Mouse (Mus musculus): Measurements from ENCODE around the gene Gorasp1. TPM values are rescaled to one million over a fixed set of nuclear protein-coding genes. Genes with fewer than 3 reads are reported as not detected.

The Gorasp1 gene
- total RNA-seq (2021), result 10 to 100 TPM; 20.2 to 22.8 TPM

DNA sequence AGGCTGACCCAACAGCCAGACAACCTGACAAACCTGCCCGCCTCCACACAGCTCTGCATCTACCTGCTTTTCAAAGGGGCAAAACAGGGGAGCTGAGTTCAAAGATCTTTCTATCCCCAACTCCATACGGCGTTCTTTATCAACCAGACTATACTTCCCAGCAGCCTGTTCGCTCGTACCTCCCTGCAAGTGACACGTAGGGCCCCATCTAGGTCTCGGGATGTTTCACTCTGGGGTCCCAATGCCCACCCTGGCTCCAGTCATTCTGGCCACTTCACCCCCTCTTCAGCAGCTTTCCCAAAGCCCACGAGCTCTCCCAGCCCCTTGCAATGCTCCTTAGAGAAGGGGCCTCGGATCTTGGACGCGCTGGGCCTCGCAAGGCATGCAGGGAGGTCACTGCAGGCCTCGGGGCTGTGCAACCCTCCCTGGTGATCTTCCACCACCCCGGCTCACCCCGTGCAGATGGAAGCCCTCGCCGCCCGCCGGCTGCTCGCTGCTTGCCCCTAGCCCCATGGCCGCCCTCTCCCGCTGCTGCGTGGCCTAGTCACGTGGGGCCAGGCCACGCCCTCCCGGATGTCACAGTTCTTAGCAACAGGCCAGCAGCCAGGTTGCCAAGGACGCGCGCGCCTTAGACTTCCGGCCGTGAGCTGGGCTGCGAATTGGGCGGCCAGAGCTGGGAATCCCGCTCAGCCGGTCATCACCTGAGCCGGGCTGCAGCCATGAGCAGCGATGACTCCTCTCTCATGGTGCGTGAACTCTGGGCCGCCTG lies at the start of gene Gorasp1, which contains the start of gene Ttc21a:
Gene Gorasp1, minus strand, starts transcription at position 561 of the 769 bp plus-strand sequence.
Gene Ttc21a, plus strand, starts transcription at position 602 of the 769 bp plus-strand sequence.
- intact Hi-C loops (cut with DNase I), result no loop called here
- DNase-seq, result peak; percentile 95

DNA sequence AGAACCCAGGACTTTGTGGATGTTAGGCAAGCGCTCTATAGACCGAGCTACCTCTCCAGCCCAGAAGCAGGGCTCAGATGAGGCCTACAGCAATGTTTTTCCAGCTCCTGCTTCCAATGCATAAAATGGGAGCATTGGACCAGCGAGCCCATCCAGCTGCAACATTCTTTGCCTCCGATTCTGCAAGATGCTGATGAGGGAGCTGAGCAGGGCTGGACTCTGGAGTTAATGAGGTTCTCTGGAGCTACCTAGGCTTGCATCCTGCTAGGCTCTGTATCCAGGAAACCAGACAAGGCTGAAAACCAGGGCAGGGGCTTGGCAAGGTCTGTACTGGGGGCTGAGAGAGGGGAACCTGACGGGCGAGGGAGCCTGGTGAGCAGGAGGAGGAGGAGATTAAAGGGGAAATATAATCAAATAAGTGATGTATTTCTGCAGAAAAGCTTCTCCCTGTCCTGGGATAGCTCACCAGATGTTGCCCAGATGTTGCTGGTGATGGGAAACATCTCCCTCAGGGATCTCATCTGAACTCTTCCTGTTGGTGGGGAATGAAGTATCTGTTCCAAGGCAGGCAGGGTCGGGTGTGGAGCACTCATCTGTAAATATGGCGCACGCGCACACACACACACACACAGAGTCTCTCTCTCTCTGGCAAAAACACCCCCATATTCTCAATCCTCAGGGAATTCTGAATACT lies 48.7 kb upstream of the Gorasp1 start:
- DNase-seq, result no peak
- intact Hi-C loops (cut with DNase I), result no loop called here

DNA sequence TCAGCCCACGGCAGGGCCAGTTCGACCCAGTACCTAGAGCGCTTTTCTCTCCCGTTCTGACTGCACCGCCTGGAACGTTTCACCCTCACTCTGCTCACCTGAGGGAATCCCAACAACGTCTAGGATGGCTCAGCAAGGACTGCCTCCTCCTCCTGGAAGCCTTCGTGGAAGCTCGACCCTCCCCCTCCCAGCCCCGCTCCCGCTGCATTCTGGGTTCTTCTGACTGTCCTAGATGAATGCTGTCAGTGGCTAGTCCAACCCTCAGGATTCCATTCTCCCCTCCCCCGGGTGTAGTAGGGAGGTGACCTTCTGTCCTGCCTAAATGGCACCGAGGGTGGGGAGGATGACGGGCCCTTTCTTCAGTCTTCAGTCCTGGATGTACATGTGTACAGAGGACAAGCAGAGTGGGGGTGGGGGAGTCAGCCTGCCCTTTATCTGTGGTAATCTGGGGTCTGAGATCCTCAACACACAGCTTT lies 47.2 kb upstream of the Gorasp1 start, which contains the start of gene Csrnp1:
Gene Csrnp1, minus strand, starts transcription at position 123 of the 476 bp plus-strand sequence.
- intact Hi-C loops (cut with DNase I), result no loop called here
- no peak for DNase-seq

DNA sequence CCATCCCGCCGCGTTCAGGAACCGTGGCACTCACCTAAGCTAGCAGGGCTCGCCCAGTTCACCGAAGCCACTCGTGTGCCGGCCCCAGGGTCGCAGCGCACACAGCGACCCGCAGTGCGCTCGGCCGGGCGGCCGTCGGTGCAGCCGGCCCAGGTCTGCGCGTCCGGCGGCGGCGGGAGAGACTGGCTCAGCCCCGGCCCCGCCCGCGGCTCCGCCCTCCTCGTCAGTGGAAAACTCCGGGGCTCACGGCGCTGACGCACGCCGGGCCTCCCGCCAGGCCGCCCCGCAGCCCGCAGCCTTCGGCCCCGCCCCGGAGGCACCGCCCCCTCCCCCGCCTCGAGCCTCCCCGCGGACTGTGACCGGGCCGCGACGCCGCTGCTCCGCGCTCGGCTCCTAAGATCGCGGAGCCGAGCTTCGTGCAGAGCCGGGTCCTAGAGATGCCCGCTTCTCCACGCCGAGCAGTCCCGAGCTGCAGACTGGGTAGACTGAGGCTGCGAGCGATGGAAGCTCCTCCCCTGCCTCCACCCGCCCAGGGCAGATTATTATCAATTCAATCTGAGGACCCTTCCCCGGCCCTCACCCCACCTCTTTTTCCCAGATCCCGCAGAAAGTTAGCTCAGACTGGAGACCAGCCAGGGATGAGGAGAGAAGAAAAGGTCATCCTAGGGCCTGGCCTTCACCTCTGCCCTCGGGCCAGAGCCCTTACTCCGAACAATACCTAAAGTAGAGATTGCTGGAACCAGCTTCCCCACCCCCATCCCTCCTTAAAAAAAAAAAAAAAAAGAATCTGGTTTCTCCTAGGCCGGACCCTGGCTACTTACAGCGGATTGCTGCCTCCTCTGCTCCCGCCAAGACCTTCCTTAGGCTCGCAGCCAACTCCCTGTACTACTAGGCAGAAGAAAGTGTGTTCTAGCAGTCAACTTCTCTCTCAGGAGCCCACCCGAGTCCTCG lies 46.5 kb upstream of the Gorasp1 start:
- intact Hi-C loops (cut with DNase I), result no loop called here
- peak; percentile 65 for DNase-seq

DNA sequence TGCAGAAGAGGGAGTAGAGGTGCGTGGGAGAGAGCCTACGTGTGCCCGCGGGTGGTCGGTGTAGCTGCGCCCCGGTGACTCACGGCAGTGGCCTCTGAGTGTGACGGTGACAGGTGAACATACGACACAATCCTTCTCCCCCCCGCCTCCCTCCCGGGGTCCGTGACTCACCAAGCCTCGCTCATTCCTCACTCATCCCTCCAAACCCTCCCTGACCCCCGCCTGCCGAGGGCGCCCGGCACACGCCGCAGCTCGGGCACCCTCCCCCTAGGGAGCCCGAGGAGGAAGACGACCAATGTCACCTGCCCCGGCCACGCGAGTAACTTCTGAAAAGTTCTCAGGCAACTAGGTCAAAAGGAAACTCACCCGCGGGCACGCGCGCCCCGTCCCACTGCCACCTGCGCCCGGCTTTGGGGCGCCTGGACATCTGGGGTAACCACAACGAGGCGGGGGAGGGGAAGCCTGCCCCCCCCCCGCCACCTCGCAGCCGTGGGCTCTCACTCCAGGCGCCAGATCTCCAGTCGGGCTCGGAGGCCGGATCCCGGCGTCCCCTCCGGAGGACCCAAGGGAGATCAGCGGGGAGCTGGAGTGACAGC lies 45.7 kb upstream of the Gorasp1 start:
- no peak for DNase-seq
- intact Hi-C loops (cut with DNase I), result no loop called here

DNA sequence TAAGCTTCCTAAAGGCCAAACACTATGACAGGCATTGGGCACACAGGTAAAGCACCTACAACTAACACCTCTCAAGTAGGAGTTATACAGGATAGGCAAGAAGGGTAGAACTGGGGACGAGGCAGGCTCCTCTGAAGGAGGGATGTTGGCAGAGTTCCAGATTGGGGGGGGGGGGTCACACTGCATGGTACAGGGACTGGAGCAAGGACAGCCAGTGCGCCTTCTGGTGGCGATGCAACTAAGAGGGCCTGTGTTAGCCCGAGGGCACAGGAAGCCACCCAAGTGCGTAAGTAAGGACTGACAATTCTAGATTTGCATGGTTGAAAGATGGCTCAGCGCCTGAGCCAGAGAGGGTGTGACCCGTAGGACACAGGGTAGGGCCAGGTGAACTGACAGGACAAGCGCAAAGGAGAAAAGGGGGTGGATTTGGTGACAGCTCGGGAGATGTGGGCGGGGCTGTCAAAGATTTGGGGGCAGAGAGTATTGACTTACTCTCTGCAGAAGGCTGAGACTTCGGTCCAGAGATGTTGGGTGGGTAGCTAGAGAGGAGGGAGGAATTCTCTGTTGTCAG lies 45.0 kb upstream of the Gorasp1 start:
- intact Hi-C loops (cut with DNase I), result no loop called here
- peak; percentile 74 for DNase-seq

DNA sequence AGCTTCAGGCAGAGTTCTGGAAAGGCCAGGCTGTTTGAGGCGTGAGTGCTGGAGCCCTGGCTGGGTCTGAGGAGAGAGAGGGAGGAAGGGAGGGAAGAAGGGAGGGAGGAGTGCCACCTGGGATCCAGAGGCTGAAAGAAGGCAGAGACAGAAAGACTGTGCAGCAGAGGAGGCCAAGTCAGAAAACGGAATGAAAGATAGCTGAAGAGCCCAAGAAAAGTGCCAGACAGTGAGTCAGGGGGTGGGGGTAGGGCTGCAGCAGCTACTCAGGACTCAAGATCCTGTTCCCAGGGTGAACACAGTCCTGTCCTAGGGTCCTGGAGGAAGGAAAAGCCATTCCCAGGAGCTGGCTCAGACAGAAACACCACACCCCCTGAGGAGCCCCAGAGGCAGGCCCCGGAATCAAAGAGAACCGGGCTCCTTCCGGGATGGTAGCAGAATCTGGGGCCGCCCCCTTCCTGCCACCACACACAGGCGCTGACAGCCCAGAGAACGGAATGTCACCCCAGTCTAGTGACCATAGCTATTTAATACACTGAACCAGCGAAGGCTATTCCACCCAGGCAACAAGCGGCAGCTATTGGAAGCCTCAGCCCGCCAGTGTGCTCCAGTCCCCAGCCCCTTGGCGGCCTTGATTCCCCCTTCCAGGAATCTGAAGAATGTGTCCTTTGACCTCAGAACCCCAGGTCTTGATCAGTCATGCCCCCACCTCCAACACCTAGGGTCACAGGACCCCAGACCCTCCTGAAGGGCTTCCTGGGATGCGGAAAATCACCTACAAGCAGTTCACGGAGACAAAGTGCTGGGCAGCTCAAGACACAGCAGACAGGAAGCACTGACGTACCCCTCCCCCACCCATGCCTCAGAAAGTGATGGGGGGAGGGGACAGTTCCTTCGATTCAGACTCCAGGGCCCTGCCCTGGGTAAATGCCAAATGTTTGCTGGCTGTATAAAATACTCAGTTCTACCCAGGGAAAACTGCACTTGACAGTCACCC lies 44.1 kb upstream of the Gorasp1 start:
- intact Hi-C loops (cut with DNase I), result no loop called here
- peak; percentile 49 for DNase-seq

DNA sequence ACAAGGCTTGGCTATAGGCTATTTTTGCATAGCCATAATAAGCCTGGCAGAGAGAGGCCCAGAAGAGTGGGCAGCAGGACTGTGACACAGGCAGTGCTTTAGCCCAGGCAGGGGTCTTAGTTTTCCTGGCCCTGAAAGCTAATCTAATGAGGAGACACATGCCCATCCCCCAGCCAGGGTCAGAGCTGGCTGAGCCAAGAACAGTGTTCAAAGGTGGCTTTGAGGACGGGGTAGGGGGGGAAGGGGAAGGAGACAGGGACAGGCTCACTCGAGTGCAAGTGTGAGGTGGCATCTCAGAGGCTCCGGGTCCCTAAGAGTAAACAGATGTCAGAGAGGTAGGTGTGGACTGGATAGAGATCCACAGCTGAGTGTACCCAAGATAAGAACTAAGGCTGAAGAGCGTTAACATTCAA lies 43.4 kb upstream of the Gorasp1 start:
- intact Hi-C loops (cut with DNase I), result no loop called here
- DNase-seq, result peak; percentile 28

DNA sequence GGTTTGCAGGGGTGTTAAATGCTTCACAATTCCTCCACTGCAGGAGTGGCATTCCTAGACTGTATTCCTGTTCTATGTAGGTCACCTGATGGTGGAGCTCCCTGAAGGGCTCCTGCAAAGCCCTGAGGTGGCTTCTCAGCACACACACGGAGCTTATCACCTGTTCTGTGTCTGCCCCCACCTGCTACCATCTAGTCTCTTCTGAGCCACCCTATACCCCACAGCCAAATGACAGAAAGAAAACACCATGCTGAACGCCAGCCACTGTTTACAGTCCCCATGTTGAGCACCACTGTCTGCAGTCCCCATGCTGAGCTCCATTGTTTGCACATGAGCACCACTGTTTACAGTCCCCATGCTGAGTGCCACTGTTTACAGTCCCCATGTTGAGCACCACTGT lies 42.4 kb upstream of the Gorasp1 start:
- DNase-seq, result no peak
- intact Hi-C loops (cut with DNase I), result no loop called here

DNA sequence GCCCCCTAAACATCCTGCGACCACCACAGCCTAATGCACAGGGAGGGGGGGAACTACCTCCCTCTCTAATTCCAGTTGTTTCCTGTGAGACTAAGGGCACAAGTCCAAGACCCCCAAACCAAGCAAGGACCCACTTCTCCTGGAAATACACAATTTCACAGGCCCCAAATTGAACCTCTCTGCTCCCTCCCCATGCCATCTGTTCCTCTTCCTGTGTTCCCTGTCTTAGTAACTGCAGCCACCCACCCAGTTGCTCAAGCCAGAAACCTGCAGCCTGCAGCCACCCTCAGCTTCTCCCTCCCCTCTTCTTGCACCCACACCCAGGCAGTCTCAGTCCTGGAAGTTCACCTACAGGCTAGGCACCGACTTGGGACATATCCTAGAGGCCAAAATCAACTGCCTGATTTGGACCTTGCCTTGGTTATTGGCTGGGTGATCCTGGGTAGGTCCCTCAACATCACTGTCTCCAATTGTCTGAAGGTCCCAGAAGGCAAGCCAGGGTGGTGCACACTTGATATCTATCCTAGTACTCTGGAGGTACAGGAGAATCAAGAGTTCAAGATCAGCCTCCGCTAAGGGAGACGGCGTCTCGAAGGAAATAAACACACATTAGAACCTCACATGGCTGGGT lies 41.6 kb upstream of the Gorasp1 start:
- no peak for DNase-seq
- intact Hi-C loops (cut with DNase I), result no loop called here

DNA sequence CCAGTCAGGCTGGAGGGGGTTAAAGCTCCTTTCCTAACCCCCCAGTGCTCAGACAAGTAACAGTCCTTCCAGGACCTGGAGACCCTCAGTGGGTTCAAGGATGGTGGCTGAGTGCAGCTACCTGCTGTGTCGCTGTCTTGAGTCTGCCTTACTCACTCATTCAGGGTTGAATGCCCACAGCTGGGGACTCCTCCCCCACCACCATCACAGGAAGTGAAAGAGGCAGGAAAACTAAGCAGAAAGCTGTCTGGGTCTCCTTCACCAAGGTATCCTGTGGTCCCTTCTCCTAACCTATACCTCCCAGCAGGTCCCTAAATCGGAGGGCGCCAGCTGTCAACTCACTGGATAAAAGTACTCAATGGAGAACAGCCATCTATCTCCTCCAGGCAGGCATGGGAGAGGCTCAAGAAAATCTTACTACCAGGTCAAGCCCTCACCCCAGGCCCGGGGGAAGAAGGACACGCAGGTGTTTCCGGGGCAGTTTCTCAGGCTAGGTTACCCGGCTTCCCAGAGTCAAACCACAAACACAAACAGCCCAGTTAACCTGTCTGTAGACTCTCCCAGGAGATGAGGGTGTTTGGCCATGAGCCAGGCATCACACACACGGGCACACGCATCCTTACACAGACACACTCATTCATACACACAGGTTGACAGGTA lies 40.9 kb upstream of the Gorasp1 start:
- peak; percentile 42 for DNase-seq
- intact Hi-C loops (cut with DNase I), result no loop called here

DNA sequence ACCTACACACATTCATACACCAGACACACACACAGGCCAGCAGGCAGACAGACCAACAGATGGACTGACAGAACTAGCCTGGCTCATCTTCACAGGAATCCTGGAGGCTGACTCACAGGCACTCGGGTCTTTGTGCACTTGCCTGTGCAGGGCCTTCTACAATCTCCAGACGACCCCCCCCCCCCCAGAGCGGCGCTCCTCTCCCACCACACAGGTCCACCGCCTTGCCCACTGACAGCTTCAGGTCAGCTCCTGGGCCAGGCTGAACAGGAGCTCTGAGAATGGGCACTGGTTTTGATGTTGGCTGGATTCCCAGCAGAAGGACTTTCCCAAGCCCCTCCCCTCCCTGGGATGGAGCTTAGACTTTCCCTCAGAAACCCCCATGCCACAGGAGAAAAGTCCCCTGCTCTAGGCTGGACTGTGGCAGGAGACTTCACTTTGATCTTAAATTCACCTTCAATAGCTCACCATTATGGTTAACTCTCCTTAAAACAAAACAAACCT lies 40.2 kb upstream of the Gorasp1 start:
- DNase-seq, result peak; percentile 60
- intact Hi-C loops (cut with DNase I), result no loop called here

DNA sequence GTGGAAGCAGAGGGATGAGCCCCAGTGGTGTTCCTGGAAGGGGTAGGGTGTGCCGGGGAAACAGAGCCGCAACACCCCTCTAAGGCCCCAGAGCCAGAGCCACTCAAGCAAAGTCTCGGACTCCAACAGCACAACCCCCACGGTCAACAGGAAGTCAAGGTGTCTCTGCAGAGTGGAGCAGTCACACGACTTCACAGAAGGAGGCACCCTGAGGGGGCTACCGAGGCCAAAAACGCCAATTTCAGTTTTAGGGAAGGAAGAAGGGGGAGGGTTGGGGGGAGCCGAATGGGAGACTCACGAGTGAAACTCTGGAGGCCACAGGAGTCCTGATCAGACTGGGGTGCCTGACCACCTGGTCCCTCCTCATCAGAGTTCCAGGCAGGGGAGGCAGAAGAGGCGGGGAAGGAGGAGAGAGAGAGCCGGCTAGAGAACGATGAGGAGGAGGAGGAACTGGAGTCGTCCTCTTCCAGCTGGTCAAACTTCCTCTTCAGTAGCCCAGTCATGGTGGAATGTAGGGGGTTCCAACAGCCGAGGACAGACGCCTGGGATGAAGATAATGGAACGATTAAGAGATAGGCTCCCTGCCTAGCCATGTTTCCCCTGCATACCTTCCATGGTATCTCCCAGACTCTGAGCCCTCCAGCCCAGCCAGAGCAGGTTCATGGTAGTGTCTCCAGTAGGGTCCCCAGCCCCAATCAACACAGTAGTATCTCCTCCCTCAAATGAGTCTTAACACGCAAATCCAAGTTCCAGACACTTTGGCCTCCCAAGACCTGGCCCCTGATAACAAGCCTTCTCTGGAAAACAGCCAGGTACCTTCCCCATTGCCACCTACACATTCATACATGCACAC lies 39.6 kb upstream of the Gorasp1 start:
- no peak for DNase-seq
- intact Hi-C loops (cut with DNase I), result no loop called here

DNA sequence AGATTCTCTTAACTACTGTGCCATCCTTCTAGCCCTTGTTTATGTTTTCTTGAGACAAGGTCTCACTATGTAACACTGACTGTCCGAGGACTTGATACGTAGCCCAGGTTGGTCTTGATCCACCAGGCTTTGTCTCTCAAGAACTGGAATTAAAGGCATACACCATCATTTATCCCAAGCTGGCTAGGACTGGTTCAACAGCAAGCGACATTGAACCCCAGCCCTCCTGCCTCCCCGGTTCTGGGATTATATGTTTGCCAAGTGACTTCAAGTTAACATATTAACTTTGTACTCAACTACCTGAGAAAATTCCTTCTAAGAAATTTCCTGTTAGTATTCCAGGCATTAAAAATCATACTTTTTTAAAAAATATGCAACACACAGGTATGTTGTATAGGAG lies 37.9 kb upstream of the Gorasp1 start:
- DNase-seq, result no peak
- intact Hi-C loops (cut with DNase I), result no loop called here

DNA sequence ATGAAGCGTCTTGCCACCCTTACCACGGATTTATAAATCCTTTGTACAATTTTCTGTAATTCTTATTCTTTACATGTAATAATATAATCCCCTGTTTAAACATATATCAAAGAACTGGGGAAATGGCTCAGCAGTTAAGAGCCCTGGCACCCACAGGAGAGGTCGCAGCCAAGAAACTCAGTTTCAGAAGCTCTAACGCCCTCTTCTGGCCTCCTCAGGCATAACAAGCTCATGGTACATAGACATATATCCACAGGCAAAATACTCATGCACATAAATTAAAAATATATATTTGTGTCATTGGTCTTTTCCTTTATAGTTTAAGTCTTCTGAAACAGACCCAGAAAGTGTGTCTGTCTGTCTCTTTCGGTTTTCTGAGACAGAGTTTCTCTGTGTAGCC lies 37.2 kb upstream of the Gorasp1 start:
- intact Hi-C loops (cut with DNase I), result no loop called here
- no peak for DNase-seq

DNA sequence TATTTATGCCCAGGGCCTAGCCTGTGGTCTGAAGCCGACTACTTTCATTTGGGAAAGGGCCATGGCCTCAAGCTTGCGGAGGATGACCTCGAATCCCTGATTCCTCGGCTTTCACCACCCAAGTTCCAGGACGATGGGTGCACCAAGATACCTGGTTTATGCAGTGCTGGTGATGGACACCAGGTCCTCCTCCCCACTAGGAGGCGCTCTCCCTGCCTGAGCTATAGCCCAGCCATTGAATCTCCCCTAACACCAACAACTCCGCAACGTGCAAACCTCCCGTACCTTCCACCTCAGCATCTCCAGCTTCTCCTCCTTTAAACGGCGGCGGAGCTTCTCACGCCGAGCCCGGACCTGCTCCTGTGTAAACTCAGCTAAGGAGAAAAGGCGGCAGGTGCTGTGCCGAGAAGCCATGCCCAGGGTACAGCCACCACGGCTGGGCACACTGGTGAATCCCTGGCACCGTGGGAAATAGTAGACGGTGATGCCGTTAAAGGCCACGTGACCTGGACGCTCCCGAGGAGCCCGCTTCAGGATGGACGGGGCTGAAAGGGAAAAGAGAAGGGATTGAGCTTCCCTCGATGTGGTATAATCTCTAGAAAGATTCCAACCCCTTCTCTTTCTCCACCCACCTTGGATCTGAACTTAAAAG lies 36.6 kb upstream of the Gorasp1 start:
- intact Hi-C loops (cut with DNase I), result no loop called here

More for the DNA sequence above, 36.6 kb upstream of the Gorasp1 start:
- DNase-seq, result peak; percentile 38

Data from left cerebral cortex, postnatal 4 days (tissue).